Mouse (Mus musculus) naive thymus-derived CD4-positive, alpha-beta T cell, adult 5 months (primary cell): ENCODE data around the gene Zcchc10. TPM values are rescaled to one million over a fixed set of nuclear protein-coding genes. Genes with fewer than 3 reads are reported as not detected.

Experiments
- polyA plus RNA-seq: library from polyadenylated mRNA; unstranded; fragments of 100-300 nt; shearing (Covaris generic); gene quantifications from one replicate; pipeline ENCODE4 v1.2.1, GENCODE M21; 2017

Gene Zcchc10
- 32.1 TPM for polyA plus RNA-seq

DNA sequence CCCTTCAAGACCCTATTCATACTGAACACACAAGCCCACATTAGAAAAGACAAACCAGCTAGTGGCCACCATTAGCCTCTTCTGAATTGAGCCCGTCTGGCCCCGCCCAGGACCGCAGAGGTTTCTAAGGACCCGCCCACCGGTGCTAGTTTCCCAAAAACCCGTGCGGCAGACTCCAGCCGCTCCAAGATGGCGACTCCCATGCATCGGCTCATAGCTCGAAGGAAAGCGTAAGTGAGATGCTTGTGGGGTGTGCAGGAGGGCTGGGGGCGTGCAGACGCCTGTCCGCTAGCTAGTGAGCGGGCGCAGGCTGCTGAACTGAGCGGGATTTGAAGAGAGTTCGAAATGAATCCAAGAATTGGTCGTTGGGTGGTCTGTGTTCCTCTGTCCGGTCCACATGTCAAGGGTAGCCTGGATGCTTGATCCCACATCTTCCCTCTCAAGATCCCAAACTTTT, at the start of gene Zcchc10:
Gene Zcchc10, plus strand, starts transcription at position 168 of the 457 bp plus-strand sequence.

DNA sequence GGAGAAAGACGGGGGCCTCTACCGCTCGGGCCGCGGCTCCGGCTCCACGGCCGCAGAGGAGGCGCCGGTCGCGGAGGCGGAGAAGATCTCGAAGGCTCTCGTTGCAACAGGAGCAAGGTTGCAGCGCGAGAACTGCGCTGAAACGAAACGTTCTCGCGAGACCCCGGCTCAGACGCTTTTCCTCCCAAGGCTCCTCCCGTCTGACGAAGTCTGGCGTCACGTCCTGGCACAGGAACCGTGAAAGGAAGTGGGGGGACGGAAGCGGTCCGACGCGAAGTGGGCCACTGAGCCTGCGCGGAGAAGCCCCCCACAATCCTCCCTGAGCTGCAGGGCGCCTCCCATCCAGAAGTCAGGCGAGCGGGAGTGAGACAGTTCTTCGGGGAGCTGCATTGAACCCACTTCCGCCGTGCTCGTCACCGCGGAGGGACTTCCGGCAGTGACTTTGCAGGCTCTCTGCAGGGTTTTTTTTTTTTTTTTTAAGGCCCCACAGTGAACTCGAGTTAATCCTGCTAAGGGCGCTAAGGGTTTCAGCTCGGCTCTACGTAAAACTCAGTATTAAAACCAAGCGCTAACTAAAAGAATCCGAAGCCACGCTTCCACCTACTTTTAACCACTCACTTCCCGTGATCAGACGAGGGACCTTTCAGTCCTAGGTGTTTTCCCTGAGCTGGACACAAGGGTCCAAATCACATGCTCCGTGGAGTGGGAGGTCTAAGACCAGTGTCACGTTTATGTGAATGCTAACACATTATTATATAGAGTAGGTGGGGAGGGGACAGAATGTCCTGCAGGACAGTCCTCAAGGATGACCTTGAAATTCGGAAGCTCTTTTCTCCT, 23.9 kb upstream of the Zcchc10 start, which contains the start of gene Hspa4:
Gene Hspa4, minus strand, starts transcription at position 128 of the 837 bp plus-strand sequence.

DNA sequence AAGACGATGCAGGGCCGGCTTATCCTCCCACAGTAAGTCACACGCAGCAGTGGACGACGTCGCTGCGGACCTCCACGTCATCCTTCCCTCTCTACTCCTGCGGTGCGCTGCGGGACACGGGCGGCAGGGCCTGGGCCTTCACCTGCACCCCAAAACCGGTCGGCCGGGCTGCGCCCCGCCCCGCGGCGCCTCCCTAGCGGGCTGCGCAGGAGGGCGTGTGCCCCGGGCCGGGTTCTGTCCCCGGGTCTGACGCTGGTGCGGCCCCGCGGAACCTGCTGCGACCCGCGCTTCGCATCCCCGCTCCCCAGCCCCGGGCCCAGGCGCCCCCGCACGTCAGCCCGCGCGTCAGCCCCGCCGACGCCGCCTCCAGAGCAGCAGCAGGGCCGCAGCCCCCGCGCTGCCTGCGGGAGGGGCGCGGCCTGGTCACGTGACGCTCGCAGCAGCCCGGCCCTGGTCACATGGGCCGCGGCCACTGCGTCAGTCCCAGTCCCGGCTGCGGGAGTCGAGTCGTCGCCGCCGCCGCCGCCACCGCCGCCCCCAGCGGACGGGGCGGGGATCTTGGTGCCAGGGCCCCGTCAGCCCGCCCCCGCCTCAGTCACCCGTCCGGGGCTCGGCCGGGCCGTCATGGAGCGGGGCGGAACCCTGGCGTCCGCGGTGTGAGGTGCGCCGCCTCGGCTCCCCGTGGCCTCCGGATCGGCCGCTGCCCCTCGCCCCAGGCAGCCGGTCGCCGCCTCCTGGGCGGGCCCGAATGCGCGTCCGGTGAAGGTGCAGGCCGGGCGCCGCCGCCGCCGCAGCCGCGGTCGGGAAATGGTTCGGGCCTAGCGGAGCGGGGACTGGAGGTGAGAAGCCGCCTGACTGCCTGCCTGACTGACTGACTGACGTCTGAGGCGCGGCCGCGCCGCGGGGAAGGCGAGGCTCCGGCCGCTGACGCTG, 26.1 kb downstream of the Zcchc10 start, which contains the start of gene Aff4:
Gene Aff4, plus strand, starts transcription at position 543 of the 933 bp plus-strand sequence.

Other genes starting within 250 kb of the Zcchc10 start
- 185 TPM for gene Hspa4, start 24.2 kb upstream of the Zcchc10 start, polyA plus RNA-seq
- gene Aff4, start 26.2 kb downstream of the Zcchc10 start, polyA plus RNA-seq: 588 TPM
- not detected for gene Leap2, start 98.5 kb downstream of the Zcchc10 start, polyA plus RNA-seq
- 222 TPM for gene Uqcrq, start 106.2 kb downstream of the Zcchc10 start, polyA plus RNA-seq
- 0.27 TPM for gene Gdf9, start 106.3 kb downstream of the Zcchc10 start, polyA plus RNA-seq
- gene Gm10447, start 132.4 kb downstream of the Zcchc10 start, polyA plus RNA-seq: not detected
- gene Shroom1, start 132.5 kb downstream of the Zcchc10 start, polyA plus RNA-seq: not detected
- gene Gm9837, start 145.8 kb downstream of the Zcchc10 start, polyA plus RNA-seq: not detected
- not detected for gene Gm9945, start 155.5 kb downstream of the Zcchc10 start, polyA plus RNA-seq
- not detected for gene Sowaha, start 155.6 kb downstream of the Zcchc10 start, polyA plus RNA-seq
- 1.2 TPM for gene Sept8, start 194.6 kb downstream of the Zcchc10 start, polyA plus RNA-seq
- gene Kif3a, start 242.7 kb downstream of the Zcchc10 start, polyA plus RNA-seq: 8.3 TPM